Mouse (Mus musculus) lung, postnatal 10 days (tissue): ENCODE measurements around the gene Vmn2r83.

Experiments used
- DNase-seq: peaks from one replicate; pipeline ENCODE4 v3.0.0; 2021

Gene Vmn2r83

GRCm38 (mm10) chr10:79538323-79538722 lies 69.8 kb downstream of the Vmn2r83 start:
- no peak for DNase-seq

GRCm38 (mm10) chr10:79538873-79539272 lies 70.3 kb downstream of the Vmn2r83 start:
- no peak for DNase-seq

- DNase-seq: no peak
Observed at GRCm38 (mm10) chr10:79539701-79540495, 71.4 kb downstream of the Vmn2r83 start.

GRCm38 (mm10) chr10:79540746-79541145 lies 72.2 kb downstream of the Vmn2r83 start:
- no peak for DNase-seq

- DNase-seq: no peak
Observed at GRCm38 (mm10) chr10:79541522-79541921, 73.0 kb downstream of the Vmn2r83 start.

GRCm38 (mm10) chr10:79542171-79542570 lies 73.6 kb downstream of the Vmn2r83 start:
- DNase-seq: no peak
